ENCODE assay signal across 18 mouse cellular contexts in the genomic region with DNA sequence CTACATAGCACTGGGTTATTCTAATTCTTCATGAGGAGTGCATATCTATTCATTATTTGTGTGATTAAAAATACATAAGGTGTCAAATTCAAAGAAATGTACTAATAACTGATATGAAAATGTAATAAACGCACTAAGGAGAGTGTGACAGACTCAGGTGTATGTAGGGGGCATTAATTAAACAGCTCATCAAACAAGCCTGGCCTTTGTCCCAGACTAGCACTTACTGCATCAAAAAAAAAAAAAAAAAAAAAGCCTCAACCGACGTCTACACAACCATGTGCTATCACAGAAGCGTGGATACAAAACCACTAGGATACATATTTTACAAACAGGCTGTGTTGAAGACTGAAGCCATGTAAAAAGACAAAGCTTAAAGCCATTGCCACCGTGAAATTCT.
DNase-seq lines count a peak whose midpoint lies in the region; ATAC-seq lines count a peak whose summit lies in the region.
"Had no signal": no experiment of that assay in that cellular context is flagged by ENCODE, and none has a peak within 500 bp of the region (broad histone marks: within the 10 kb centered on the region; RNA-seq: fewer than 3 reads in every experiment).

No protein-coding gene starts in this region.

- no peaks in the 10 kb centered on the region for H3K27me3 ChIP-seq in hindbrain, embryonic 13.5 days
- no peaks in the 10 kb centered on the region for H3K27me3 ChIP-seq in hindbrain, embryonic 11.5 days (ENCODE audit: control insufficient read depth, insufficient read depth, low read length)

- H3K9ac ChIP-seq in hindbrain, embryonic 13.5 days = no peak overlapping the region
- H3K9ac ChIP-seq in hindbrain, embryonic 11.5 days (ENCODE audit: low read depth, low read length) = no peak overlapping the region

- H3K27ac ChIP-seq in hindbrain, embryonic 13.5 days = peak overlapping the region; percentile 26; the same call in 1 of the 2 replicates
- no peak overlapping the region for H3K27ac ChIP-seq in hindbrain, embryonic 11.5 days (ENCODE audit: low read depth, low read length)

- ATAC-seq in hindbrain, embryonic 13.5 days (ENCODE audit: low FRiP score) = no peak
- ATAC-seq in hindbrain, embryonic 11.5 days (ENCODE audit: low FRiP score) = no peak
- ATAC-seq: activated CD4-positive, CD25-positive, alpha-beta regulatory T cell, adult 4 months; CD4-positive, CD25-positive, alpha-beta regulatory T cell, adult 4 months; Patski had no signal

- no peak overlapping the region for H3K4me3 ChIP-seq in hindbrain, embryonic 13.5 days
- H3K4me3 ChIP-seq in hindbrain, embryonic 11.5 days (ENCODE audit: low read depth, low read length) = no peak overlapping the region

- H3K36me3 ChIP-seq in hindbrain, embryonic 13.5 days = no peaks in the 10 kb centered on the region
- H3K36me3 ChIP-seq in hindbrain, embryonic 11.5 days (ENCODE audit: control insufficient read depth, insufficient read depth, low read length) = no peaks in the 10 kb centered on the region
- H3K36me3 ChIP-seq: G1E had no signal

- no peak overlapping the region for H3K4me2 ChIP-seq in hindbrain, embryonic 13.5 days
- H3K4me2 ChIP-seq in hindbrain, embryonic 11.5 days (replicated peaks; ENCODE audit: low read depth, low read length) = no peak overlapping the region

- DNase-seq in cerebellum, postnatal 10 days = peak; percentile 53 to 56
- no peak for DNase-seq in cerebellum, adult 11-12 months
- DNase-seq in hindbrain, embryonic 11.5 days (ENCODE audit: low spot score) = no peak
- DNase-seq: adrenal gland, adult 2 months; adrenal gland, adult 8-10 months; adrenal gland, postnatal 10 days; adrenal gland, postnatal 14 days; adrenal gland, postnatal 25 days; adrenal gland, postnatal 36 days; B cell, adult 2 months; cerebellum, adult 11 months; cerebellum, adult 18-20 months; cerebellum, adult 2 months had no signal

- H3K9me3 ChIP-seq in hindbrain, embryonic 13.5 days = no peaks in the 10 kb centered on the region
- H3K9me3 ChIP-seq in hindbrain, embryonic 11.5 days (ENCODE audit: control insufficient read depth, low read length) = no peaks in the 10 kb centered on the region

- 0 out of 2 replicates have a peak, but pooled peaks cover 4% of the 10 kb centered on the region for H3K4me1 ChIP-seq in hindbrain, embryonic 13.5 days (replicated peaks)
- no peaks in the 10 kb centered on the region for H3K4me1 ChIP-seq in hindbrain, embryonic 11.5 days (replicated peaks; ENCODE audit: control insufficient read depth, insufficient read depth, low read length)

- WGBS in hindbrain, embryonic 13.5 days = 49% methylated on average over 5 of the region's 5 CpGs
- 76% methylated on average over 5 of the region's 5 CpGs for WGBS in hindbrain, embryonic 11.5 days

Comparison
In these comparisons a context has a peak if more than half of its experiments do, and no peak if none do; other contexts are left out.
1. DNase-seq: peak in cerebellum, postnatal 10 days (2 of 2); none in cerebellum, adult 11-12 months (single experiment) and hindbrain, embryonic 11.5 days (single experiment).